Mouse (Mus musculus): Measurements from ENCODE around the gene Sbk2. TPM values are rescaled to one million over a fixed set of nuclear protein-coding genes. Genes with fewer than 3 reads are reported as not detected.

Gene Sbk2
- polyA plus RNA-seq, 1 experiment from 2014 or later = not detected

- Histone ChIP-seq H3K4me1 (replicated peaks) (no peaks in the 10 kb centered on the region), H3K9ac (0 out of 2 replicates have a peak overlapping the region, but pooled peaks have one; percentile 5), H3K27me3 (no peaks in the 10 kb centered on the region), H3K9me3 (no peaks in the 10 kb centered on the region), H3K4me2 (no peak overlapping the region), H3K4me3 (no peak overlapping the region), H3K36me3 (no peaks in the 10 kb centered on the region), H3K27ac (replicated peaks) (no peak overlapping the region)
- ATAC-seq (ENCODE audit: low read depth) = no peak
- WGBS = 59% methylated on average over 2 of the region's 2 CpGs
These were observed 16.4 kb downstream of the Sbk2 start for GRCm38 (mm10) chr7:4947855-4948254.

GRCm38 (mm10) chr7:4943223-4943815 lies 20.9 kb downstream of the Sbk2 start:
- H3K27ac ChIP-seq (replicated peaks) = no peak overlapping the region
- H3K9me3 ChIP-seq = no peaks in the 10 kb centered on the region
- 18% methylated on average over 15 of the region's 15 CpGs for WGBS
- no peak overlapping the region for H3K9ac ChIP-seq
- H3K36me3 ChIP-seq = no peaks in the 10 kb centered on the region
- ATAC-seq (ENCODE audit: low read depth) = peak; percentile 51; the same call in 1 of the 2 replicates
- H3K4me3 ChIP-seq = peak overlapping the region; percentile 26
- H3K4me1 ChIP-seq (replicated peaks) = no peaks in the 10 kb centered on the region
- peak overlapping the region; percentile 51 for H3K4me2 ChIP-seq
- H3K27me3 ChIP-seq = no peaks in the 10 kb centered on the region

DNA sequence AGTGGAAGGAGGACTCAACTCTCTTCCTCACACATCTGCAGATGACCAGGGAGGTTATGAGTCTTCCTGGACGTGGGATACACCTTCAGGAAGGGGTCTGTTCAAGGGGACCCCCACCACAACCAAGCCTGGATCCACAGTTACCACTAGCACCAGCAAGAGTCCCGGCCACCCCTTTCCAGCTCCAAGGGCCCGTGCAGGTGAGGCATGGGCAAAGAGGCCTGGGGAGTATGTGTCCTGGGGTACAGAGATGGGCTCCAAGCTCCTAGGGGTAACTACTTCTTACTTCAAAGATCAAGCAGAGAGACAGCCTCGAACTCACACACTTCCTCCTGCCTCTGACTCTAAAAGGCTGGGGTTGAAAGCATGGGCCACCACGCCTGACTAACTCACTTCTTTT lies 21.5 kb downstream of the Sbk2 start:
- 58% methylated on average over 5 of the region's 5 CpGs for WGBS
- ATAC-seq (ENCODE audit: low read depth) = no peak

GRCm38 (mm10) chr7:4940068-4940479 lies 24.1 kb downstream of the Sbk2 start:
- Histone ChIP-seq H3K4me1 (replicated peaks) (no peaks in the 10 kb centered on the region), H3K27ac (replicated peaks) (no peak overlapping the region), H3K9ac (no peak overlapping the region), H3K4me3 (no peak overlapping the region), H3K9me3 (no peaks in the 10 kb centered on the region), H3K36me3 (no peaks in the 10 kb centered on the region), H3K4me2 (no peak overlapping the region), H3K27me3 (no peaks in the 10 kb centered on the region)
- peak; percentile 38; the same call in 1 of the 2 replicates for ATAC-seq (ENCODE audit: low read depth)
- WGBS = 21% methylated on average over 9 of the region's 9 CpGs

More for the DNA sequence above, 21.5 kb downstream of the Sbk2 start:
- Histone ChIP-seq H3K27me3 (no peaks in the 10 kb centered on the region), H3K4me2 (no peak overlapping the region), H3K36me3 (no peaks in the 10 kb centered on the region), H3K4me3 (no peak overlapping the region), H3K4me1 (replicated peaks) (no peaks in the 10 kb centered on the region), H3K9ac (no peak overlapping the region), H3K9me3 (no peaks in the 10 kb centered on the region), H3K27ac (replicated peaks) (no peak overlapping the region)

GRCm38 (mm10) chr7:4938456-4938855 lies 25.8 kb downstream of the Sbk2 start:
- WGBS = 34% methylated on average over 2 of the region's 2 CpGs
- H3K4me3 ChIP-seq = no peak overlapping the region
- H3K36me3 ChIP-seq = no peaks in the 10 kb centered on the region
- no peak overlapping the region for H3K27ac ChIP-seq (replicated peaks)
- ATAC-seq (ENCODE audit: low read depth) = no peak
- H3K9ac ChIP-seq = no peak overlapping the region
- no peaks in the 10 kb centered on the region for H3K27me3 ChIP-seq
- no peak overlapping the region for H3K4me2 ChIP-seq
- peaks cover 5% of the 10 kb centered on the region; the same call in 1 of the 2 replicates for H3K9me3 ChIP-seq
- no peaks in the 10 kb centered on the region for H3K4me1 ChIP-seq (replicated peaks)

- H3K36me3 ChIP-seq = no peaks in the 10 kb centered on the region
- H3K27ac ChIP-seq (replicated peaks) = no peak overlapping the region
- WGBS = 74% methylated on average over 11 of the region's 11 CpGs
- no peaks in the 10 kb centered on the region for H3K27me3 ChIP-seq
- peaks cover 5% of the 10 kb centered on the region; the same call in 1 of the 2 replicates for H3K9me3 ChIP-seq
- no peak overlapping the region for H3K4me3 ChIP-seq
- H3K4me1 ChIP-seq (replicated peaks) = no peaks in the 10 kb centered on the region
- ATAC-seq (ENCODE audit: low read depth) = no peak
- H3K9ac ChIP-seq = no peak overlapping the region
- H3K4me2 ChIP-seq = no peak overlapping the region
These were observed 26.8 kb downstream of the Sbk2 start for GRCm38 (mm10) chr7:4937392-4937791.

DNA sequence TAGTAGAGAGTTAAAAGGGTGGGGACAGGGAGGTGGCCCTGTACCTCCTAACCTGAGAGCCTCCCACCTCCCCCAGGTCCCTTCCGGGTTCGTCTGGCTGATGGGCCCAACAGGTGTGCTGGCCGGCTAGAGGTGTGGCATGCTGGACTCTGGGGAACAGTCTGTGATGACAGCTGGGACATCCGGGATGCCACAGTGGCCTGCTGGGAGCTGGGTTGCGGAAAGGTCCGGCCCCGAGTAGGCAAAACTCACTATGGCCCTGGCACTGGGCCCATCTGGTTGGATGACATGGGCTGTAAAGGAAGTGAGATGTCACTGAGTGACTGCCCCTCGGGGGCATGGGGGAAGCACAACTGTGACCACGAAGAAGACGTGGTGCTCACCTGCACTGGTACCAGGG lies 27.4 kb downstream of the Sbk2 start:
- H3K27me3 ChIP-seq = no peaks in the 10 kb centered on the region
- no peaks in the 10 kb centered on the region for H3K36me3 ChIP-seq
- no peak overlapping the region for H3K4me3 ChIP-seq
- no peak overlapping the region for H3K4me2 ChIP-seq
- H3K4me1 ChIP-seq (replicated peaks) = no peaks in the 10 kb centered on the region
- H3K9ac ChIP-seq = 0 out of 2 replicates have a peak overlapping the region, but pooled peaks have one; percentile 3
- no peak overlapping the region for H3K27ac ChIP-seq (replicated peaks)
- ATAC-seq (ENCODE audit: low read depth) = no peak
- peaks cover 5% of the 10 kb centered on the region; the same call in 1 of the 2 replicates for H3K9me3 ChIP-seq
- WGBS = 77% methylated on average over 10 of the region's 10 CpGs

GRCm38 (mm10) chr7:4934160-4934914 lies 29.9 kb downstream of the Sbk2 start:
- H3K27me3 ChIP-seq = no peaks in the 10 kb centered on the region
- WGBS = 81% methylated on average over 4 of the region's 4 CpGs

GRCm38 (mm10) chr7:4933103-4933502 lies 31.1 kb downstream of the Sbk2 start:
- H3K27ac ChIP-seq (replicated peaks) = no peak overlapping the region
- peaks cover 5% of the 10 kb centered on the region; the same call in 1 of the 2 replicates for H3K9me3 ChIP-seq
- no peak overlapping the region for H3K4me2 ChIP-seq
- no peaks in the 10 kb centered on the region for H3K27me3 ChIP-seq
- 74% methylated on average over 12 of the region's 12 CpGs for WGBS
- no peak overlapping the region for H3K4me3 ChIP-seq
- peaks cover 2% of the 10 kb centered on the region; the same call in 1 of the 2 replicates for H3K4me1 ChIP-seq (replicated peaks)
- no peak overlapping the region for H3K9ac ChIP-seq
- ATAC-seq (ENCODE audit: low read depth) = no peak
- no peaks in the 10 kb centered on the region for H3K36me3 ChIP-seq

More at GRCm38 (mm10) chr7:4934160-4934914, 29.9 kb downstream of the Sbk2 start:
- H3K4me3 ChIP-seq = no peak overlapping the region
- ATAC-seq (ENCODE audit: low read depth) = no peak
- no peak overlapping the region for H3K9ac ChIP-seq
- H3K36me3 ChIP-seq = no peaks in the 10 kb centered on the region
- H3K27ac ChIP-seq (replicated peaks) = no peak overlapping the region
- H3K4me2 ChIP-seq = no peak overlapping the region
- H3K9me3 ChIP-seq = peaks cover 5% of the 10 kb centered on the region; the same call in 1 of the 2 replicates
- H3K4me1 ChIP-seq (replicated peaks) = no peaks in the 10 kb centered on the region

DNA sequence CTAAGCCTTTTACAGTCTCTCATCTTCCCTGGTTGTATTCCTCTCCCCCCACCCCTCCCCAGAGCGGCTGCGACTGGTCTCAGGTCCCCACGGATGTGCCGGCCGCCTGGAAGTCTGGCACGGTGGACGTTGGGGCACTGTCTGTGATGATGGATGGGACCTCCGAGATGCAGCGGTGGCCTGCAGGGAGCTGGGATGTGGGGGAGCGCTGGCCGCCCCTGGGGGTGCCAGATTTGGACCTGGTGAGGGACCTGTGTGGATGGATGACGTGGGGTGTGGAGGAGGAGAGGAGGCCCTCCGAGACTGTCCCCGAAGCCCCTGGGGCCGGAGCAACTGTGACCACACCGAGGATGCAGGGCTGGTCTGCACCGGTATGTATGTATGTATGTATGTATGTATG lies 35.9 kb downstream of the Sbk2 start:
- H3K27me3 ChIP-seq = no peaks in the 10 kb centered on the region
- no peak overlapping the region for H3K27ac ChIP-seq (replicated peaks)
- H3K4me1 ChIP-seq (replicated peaks) = peaks cover 48% of the 10 kb centered on the region
- ATAC-seq (ENCODE audit: low read depth) = no peak
- H3K36me3 ChIP-seq = no peaks in the 10 kb centered on the region
- H3K9me3 ChIP-seq = no peaks in the 10 kb centered on the region
- no peak overlapping the region for H3K4me3 ChIP-seq
- no peak overlapping the region for H3K9ac ChIP-seq
- no peak overlapping the region for H3K4me2 ChIP-seq
- WGBS = 73% methylated on average over 16 of the region's 17 CpGs

DNA sequence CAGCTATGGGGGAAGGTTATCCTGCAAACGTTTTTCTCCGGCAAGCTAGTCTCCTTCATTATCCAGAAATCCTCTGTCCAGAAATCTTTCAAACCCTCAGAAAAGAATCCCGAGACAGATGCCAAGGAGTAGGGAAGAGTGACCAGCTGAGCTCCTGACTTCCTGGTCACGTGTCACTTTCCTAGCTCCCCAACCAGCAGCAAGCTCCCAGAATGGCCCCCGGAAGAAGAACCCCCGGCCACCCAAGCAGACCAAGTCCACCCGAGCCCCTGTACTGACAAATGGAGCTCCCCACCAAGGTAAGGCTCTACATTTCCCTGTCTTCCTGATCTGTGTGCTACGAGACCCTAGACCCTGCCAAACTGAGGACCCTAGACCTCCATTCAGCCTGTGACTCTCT lies 36.5 kb downstream of the Sbk2 start:
- Histone ChIP-seq H3K27me3 (no peaks in the 10 kb centered on the region), H3K4me3 (no peak overlapping the region), H3K4me1 (replicated peaks) (peaks cover 54% of the 10 kb centered on the region), H3K36me3 (no peaks in the 10 kb centered on the region), H3K9me3 (no peaks in the 10 kb centered on the region), H3K27ac (replicated peaks) (no peak overlapping the region), H3K4me2 (no peak overlapping the region), H3K9ac (no peak overlapping the region; the same call in 1 of the 2 replicates)
- no peak for ATAC-seq (ENCODE audit: low read depth)
- WGBS = 62% methylated on average over 8 of the region's 8 CpGs

DNA sequence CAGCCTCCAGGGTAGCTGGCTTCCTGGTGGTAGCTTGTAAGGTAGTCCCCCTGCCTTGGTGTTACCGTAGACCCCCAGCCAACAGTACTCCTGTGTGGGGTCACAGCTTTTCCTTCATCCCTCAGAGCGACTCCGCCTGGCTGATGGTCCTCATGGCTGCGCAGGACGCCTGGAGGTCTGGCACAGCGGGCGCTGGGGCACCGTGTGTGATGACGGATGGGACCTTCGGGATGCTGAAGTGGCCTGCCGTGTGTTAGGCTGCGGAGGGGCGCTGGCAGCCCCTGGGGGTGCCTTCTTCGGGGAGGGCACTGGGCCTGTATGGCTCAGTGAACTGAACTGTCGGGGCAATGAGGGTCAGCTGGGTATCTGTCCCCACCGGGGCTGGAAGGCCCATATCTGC lies 37.4 kb downstream of the Sbk2 start:
- Histone ChIP-seq H3K9ac (0 out of 2 replicates have a peak overlapping the region, but pooled peaks have one; percentile 4), H3K27me3 (no peaks in the 10 kb centered on the region), H3K4me2 (no peak overlapping the region), H3K27ac (replicated peaks) (no peak overlapping the region), H3K4me1 (replicated peaks) (peaks cover 63% of the 10 kb centered on the region), H3K9me3 (no peaks in the 10 kb centered on the region), H3K4me3 (no peak overlapping the region), H3K36me3 (no peaks in the 10 kb centered on the region)
- 63% methylated on average over 16 of the region's 16 CpGs for WGBS
- no peak for ATAC-seq (ENCODE audit: low read depth)
